In the genomic region with DNA sequence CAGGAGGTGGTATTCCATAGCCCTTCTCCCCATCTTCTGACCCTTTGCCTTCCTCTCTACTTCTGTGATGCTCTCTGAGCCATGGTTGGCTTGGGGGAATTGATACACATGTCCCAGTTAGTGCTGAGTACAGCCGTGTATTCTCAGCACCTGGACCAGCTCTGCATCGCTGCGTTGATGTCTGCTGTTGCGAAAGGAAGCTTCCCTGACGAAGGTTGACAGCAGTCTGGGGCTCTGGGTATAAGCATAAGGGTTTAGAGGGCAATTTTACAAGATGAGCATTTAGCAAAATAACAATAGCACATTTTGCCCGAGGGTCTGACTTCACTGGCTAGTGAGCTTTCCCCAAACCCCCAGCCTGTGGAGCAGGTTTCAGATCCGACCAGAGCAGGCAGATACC, we compare ENCODE assay signal across 16 mouse cellular contexts.
"Had no signal": no experiment of that assay in that cellular context is flagged by ENCODE, and none has a peak within 500 bp of the region (broad histone marks: within the 10 kb centered on the region; RNA-seq: fewer than 3 reads in every experiment).

No protein-coding gene starts in this region.

- H3K4me2 ChIP-seq: neural tube, embryonic 12.5 days; neural tube, embryonic 13.5 days; neural tube, embryonic 15.5 days; stomach, embryonic 15.5 days had no signal

- H3K4me3 ChIP-seq: neural tube, embryonic 12.5 days; neural tube, embryonic 13.5 days; neural tube, embryonic 15.5 days; stomach, embryonic 15.5 days had no signal

- H3K9me3 ChIP-seq: neural tube, embryonic 12.5 days; neural tube, embryonic 13.5 days; neural tube, embryonic 15.5 days; stomach, embryonic 15.5 days had no signal

- H3K27me3 ChIP-seq: neural tube, embryonic 12.5 days; neural tube, embryonic 13.5 days; neural tube, embryonic 15.5 days; stomach, embryonic 15.5 days had no signal

- H3K9ac ChIP-seq: neural tube, embryonic 12.5 days; neural tube, embryonic 13.5 days; neural tube, embryonic 15.5 days; stomach, embryonic 15.5 days had no signal

- DNase-seq: right cerebral cortex, adult 18-20 months; right cerebral cortex, postnatal 14 days; right cerebral cortex, postnatal 25 days; right cerebral cortex, postnatal 4 days; spleen, adult 18-20 months; thymus, adult 18-20 months; thymus, adult 2 months; thymus, postnatal 14 days; thymus, postnatal 25 days; thymus, postnatal 36 days; thymus, postnatal 4 days had no signal

- H3K36me3 ChIP-seq: neural tube, embryonic 12.5 days; neural tube, embryonic 13.5 days; neural tube, embryonic 15.5 days; stomach, embryonic 15.5 days had no signal

- H3K27ac ChIP-seq: neural tube, embryonic 12.5 days; neural tube, embryonic 13.5 days; neural tube, embryonic 15.5 days; stomach, embryonic 15.5 days; stomach, postnatal 0 days had no signal

- H3K4me1 ChIP-seq: neural tube, embryonic 12.5 days; stomach, embryonic 15.5 days had no signal
